Mouse (Mus musculus) liver, embryonic 11.5 days (tissue): ENCODE measurements around the gene Pnliprp2. TPM values are rescaled to one million over a fixed set of nuclear protein-coding genes. Genes with fewer than 3 reads are reported as not detected.

ENCODE experiments used
- ATAC-seq: fragments of 200-750 bp; cut with Nextera tagmentation; replicated peaks from 2 replicates; pipeline ENCODE4 v1.8.0; 2017; ENCODE audit warnings: moderate number of reproducible peaks, mild to moderate bottlenecking, moderate TSS enrichment, moderate library complexity; ENCODE audit not compliant: low FRiP score
- DNase-seq: peaks from one replicate; pipeline ENCODE4 v3.0.0-alpha.2; 2017; ENCODE audit warnings: low spot score
- H3K27ac ChIP-seq: fragments of 300-500 bp; sonication (generic); 2 replicates; pipeline ENCODE4 v1.5.1; 2014; ENCODE audit warnings: mild to moderate bottlenecking, low read depth, low read length, control low read depth
- H3K27me3 ChIP-seq: fragments of 300-500 bp; sonication (generic); replicated peaks from 2 replicates; pipeline ENCODE4 v1.6.1; 2014; ENCODE audit warnings: low read length, mixed read lengths; ENCODE audit not compliant: control insufficient read depth, insufficient read depth
- H3K36me3 ChIP-seq: fragments of 300-500 bp; sonication (generic); 2 replicates; pipeline ENCODE4 v1.6.1; 2014; ENCODE audit warnings: mild to moderate bottlenecking, low read length, moderate library complexity, mixed read lengths; ENCODE audit not compliant: control insufficient read depth, insufficient read depth
- H3K4me1 ChIP-seq: fragments of 300-500 bp; sonication (generic); replicated peaks from 2 replicates; pipeline ENCODE4 v1.6.1; 2014; ENCODE audit warnings: low read length, mixed read lengths; ENCODE audit not compliant: control insufficient read depth, insufficient read depth
- H3K4me2 ChIP-seq: fragments of 300-500 bp; sonication (generic); 2 replicates; pipeline ENCODE4 v1.6.1; 2014; ENCODE audit warnings: mild to moderate bottlenecking, control low read depth, moderate library complexity
- H3K4me3 ChIP-seq: fragments of 300-500 bp; sonication (generic); 2 replicates; pipeline ENCODE4 v1.5.1; 2014; ENCODE audit warnings: low read depth, low read length, control low read depth
- H3K9ac ChIP-seq: fragments of 300-500 bp; sonication (generic); 2 replicates; pipeline ENCODE4 v1.6.1; 2014; ENCODE audit warnings: low read depth, low read length, control low read depth
- H3K9me3 ChIP-seq: fragments of 300-500 bp; sonication (generic); 2 replicates; pipeline ENCODE4 v1.6.1; 2016; ENCODE audit warnings: low read length, inconsistent platforms, mixed read lengths; ENCODE audit not compliant: control insufficient read depth
- WGBS: fragments of 180-500 bp; shearing (Covaris S2); extraction: QIAGEN DNeasy Blood & Tissue Kit; methylation state at CpG from one replicate; pipeline ENCODE4 v1.1.7; 2014; 5-methylcytosine and 5-hydroxymethylcytosine counted together
- polyA plus RNA-seq: library from polyadenylated mRNA; unstranded; fragments of >200 nt; fragmentation: Nextera tagmentation; extraction: Ambion mirVana; gene quantifications from 2 replicates; pipeline ENCODE4 v1.2.1, GENCODE M21; 2014

The Pnliprp2 gene
- polyA plus RNA-seq, 1 experiment from 2014 or later = 5.8 TPM

DNA sequence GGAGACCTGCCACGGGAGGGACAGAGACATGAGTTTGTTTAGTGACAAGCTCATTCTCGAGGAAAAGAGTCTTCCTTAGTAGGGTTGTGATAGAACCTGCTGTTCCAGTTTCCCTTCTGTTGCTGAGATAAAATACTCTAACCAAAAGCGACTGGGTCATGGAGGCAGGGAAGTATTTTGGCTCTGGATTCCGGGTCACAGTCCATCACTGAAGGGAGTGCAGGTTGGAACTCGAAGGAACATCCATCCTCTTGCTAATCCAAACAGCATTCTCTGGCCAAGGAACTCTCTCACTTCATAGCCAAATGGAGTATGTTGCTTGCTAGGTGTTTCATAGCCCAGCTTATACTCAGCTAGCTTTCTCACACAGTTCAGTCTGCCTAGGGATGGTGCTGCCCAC, 16.9 kb downstream of the Pnliprp2 start:
- ATAC-seq (no peak), DNase-seq (no peak)
- no peaks in the 10 kb centered on the region for H3K36me3 ChIP-seq
- no peak overlapping the region for H3K4me3 ChIP-seq
- 69% methylated on average over 5 of the region's 5 CpGs for WGBS
- no peaks in the 10 kb centered on the region for H3K4me1 ChIP-seq
- H3K4me2 ChIP-seq = no peak overlapping the region
- no peaks in the 10 kb centered on the region for H3K9me3 ChIP-seq
- no peak overlapping the region for H3K9ac ChIP-seq
- H3K27me3 ChIP-seq = no peaks in the 10 kb centered on the region
- H3K27ac ChIP-seq = no peak overlapping the region

DNA sequence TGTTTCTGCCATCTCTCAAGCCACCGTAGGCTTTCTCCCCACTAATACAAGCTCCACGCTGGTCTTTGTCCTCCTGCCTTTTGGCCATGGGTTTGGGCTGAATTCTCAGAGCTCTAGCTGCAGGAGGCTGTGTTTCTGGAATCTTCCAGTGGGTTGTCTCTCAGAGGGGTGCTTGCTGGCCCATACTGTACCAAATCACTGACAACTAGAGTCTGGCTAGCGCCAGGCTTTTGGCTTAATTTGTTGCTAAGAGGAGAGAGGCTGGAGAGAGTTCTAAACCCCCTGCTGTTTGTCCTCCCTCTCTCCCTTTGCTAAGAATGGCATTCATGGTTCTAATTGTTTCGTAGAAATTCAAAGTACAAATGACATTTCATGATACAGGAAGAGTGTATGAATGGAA, 22.0 kb downstream of the Pnliprp2 start:
- Histone ChIP-seq H3K36me3 (no peaks in the 10 kb centered on the region), H3K4me1 (no peaks in the 10 kb centered on the region), H3K9ac (no peak overlapping the region), H3K27me3 (no peaks in the 10 kb centered on the region), H3K9me3 (no peaks in the 10 kb centered on the region), H3K27ac (no peak overlapping the region), H3K4me2 (no peak overlapping the region), H3K4me3 (no peak overlapping the region)
- ATAC-seq (no peak), DNase-seq (no peak)
- 64% methylated on average over 4 of the region's 4 CpGs for WGBS

DNA sequence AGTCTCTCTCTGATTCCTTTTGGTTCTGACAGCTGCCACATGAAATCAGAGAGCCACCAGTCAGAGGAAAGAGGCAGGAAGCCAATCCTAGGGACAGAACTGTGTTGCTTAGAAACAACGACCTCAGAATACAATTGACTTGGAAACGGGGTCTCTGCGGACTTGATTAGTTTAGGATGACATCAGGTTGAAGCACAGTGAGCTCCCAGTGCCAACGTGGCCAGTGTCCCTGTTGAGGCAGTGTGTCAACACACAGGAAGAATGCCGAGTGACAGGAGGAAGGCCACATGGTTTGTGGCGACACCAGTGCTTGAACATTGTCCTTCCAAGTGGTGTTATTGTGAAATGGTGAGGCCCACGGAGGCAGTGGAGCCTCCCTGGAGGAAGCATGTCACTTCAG, 24.4 kb downstream of the Pnliprp2 start:
- WGBS = 36% methylated on average over 7 of the region's 7 CpGs
- no peak for ATAC-seq
- no peak overlapping the region for H3K9ac ChIP-seq

DNA sequence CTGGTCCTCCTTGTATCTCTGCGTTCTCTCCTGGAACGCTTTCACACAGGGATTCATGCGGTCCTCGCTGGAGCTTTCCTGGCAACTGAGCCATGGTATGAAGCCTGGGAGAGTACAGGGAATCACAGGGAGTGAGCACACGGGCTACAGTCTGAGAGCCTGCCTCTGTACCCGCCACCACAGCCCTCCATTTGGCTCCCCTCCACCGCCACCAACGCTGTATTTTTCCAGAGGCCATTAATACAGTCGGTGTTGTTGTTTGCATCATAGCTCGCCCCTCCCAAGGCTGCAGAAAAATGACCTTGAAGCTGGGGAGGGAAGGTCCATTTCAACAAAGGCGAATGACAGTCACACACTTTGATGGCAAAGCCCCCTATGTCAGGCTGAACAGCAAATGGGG, 29.7 kb downstream of the Pnliprp2 start:
- Histone ChIP-seq H3K36me3 (no peaks in the 10 kb centered on the region), H3K27ac (no peak overlapping the region), H3K9ac (no peak overlapping the region), H3K4me3 (no peak overlapping the region), H3K4me1 (no peaks in the 10 kb centered on the region), H3K9me3 (no peaks in the 10 kb centered on the region), H3K4me2 (no peak overlapping the region), H3K27me3 (no peaks in the 10 kb centered on the region)
- ATAC-seq = no peak
- DNase-seq = no peak
- WGBS = 79% methylated on average over 11 of the region's 11 CpGs

More for the DNA sequence above, 24.4 kb downstream of the Pnliprp2 start:
- Histone ChIP-seq H3K4me3 (no peak overlapping the region), H3K4me1 (no peaks in the 10 kb centered on the region), H3K4me2 (no peak overlapping the region), H3K27ac (no peak overlapping the region), H3K36me3 (no peaks in the 10 kb centered on the region), H3K9me3 (no peaks in the 10 kb centered on the region), H3K27me3 (no peaks in the 10 kb centered on the region)
- no peak for DNase-seq

DNA sequence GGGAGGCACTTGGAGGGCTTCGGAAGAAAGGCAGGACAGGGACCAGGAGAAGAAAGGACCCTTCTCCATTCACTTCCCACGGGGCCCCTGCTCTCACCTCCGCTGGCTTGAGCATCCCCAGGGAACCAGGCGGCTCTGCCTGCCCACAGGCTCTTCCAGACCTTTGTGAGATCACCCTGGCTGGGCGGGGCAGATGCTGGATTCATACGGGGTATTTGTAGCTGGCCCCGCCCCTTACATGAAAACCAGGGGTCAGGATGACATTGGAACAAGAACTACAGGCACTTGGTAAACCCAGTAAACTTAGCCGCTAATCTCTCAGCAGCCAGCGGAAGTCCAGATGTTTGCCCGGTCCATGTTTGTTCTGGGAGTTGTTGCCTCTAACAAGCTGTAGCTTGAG, 34.8 kb downstream of the Pnliprp2 start, which contains the start of gene 1700019N19Rik:
1700019N19Rik (minus strand) TSS at position 178 of the 400 bp plus-strand sequence.
- H3K9ac ChIP-seq = no peak within 1 kb of the TSS

DNA sequence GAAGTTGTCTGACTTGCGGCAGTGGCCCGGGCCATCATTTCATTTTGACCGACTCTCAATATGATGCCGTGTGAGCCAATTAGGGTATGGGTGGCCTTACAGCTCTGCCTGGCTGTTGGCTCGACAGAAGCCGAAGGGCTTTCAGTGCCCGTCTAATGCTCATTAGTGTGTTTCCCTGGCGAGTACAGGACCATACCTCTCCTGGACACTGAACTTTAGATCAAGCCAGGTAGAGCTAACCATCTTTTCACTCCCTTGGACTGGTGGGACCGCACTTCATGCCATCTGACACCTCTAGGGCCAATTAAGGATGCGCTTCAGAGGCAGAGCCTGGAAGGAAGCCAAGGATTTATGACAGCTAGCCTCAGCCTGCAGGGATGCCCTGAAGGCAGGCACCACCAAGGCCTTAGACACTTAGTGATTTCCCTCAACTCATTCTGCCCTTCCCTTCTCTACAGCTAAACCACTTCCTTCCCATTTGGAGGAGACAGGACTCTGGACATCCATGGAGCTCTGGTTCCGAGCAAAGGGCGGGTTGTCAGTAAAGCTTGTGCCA, 35.7 kb downstream of the Pnliprp2 start:
- ATAC-seq = no peak
- 76% methylated on average over 12 of the region's 12 CpGs for WGBS

More for the DNA sequence above, 34.8 kb downstream of the Pnliprp2 start, which contains the start of gene 1700019N19Rik:
- H3K36me3 ChIP-seq = no peaks in the 10 kb centered on the region
- DNase-seq (no peak), ATAC-seq (no peak)
- H3K4me2 ChIP-seq = no peak within 1 kb of the TSS
- H3K9me3 ChIP-seq = no peaks in the 10 kb centered on the region
- no peak within 1 kb of the TSS for H3K27ac ChIP-seq
- H3K4me1 ChIP-seq = no peaks in the 10 kb centered on the region
- WGBS = 48% methylated on average over 10 of the region's 10 CpGs
- no peaks in the 10 kb centered on the region for H3K27me3 ChIP-seq
- H3K4me3 ChIP-seq = no peak within 1 kb of the TSS

DNA sequence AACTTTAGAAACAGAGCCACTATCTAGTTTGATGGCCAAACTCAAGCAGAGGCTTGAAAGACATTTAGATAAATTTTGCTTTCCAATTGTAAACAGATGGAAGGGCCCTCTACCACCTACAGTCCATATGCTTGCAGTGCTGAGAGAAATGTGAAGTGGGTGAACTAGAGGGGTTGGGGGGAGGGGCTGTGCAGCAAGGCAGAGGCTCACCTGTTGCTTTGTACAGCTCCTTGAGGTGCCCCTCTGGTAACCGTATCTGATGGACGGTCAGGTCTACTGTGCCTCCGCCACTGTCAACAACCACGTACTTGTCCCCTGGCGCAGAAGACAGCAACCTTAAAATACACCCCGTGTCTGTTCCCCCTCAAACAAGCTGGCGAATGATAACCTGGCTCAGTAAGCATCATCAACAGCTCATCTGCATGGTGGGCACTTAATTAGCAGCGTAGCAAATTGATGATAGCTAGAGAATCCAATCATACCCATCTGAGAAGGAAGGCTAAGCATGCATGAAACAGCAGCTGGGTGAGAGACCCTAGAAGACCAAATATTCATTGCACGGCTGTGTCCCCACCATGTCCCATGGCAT, 45.8 kb downstream of the Pnliprp2 start:
- WGBS = 83% methylated on average over 9 of the region's 9 CpGs
- Histone ChIP-seq H3K27me3 (no peaks in the 10 kb centered on the region), H3K27ac (no peak overlapping the region), H3K9me3 (no peaks in the 10 kb centered on the region), H3K4me2 (no peak overlapping the region), H3K36me3 (no peaks in the 10 kb centered on the region), H3K4me1 (no peaks in the 10 kb centered on the region), H3K4me3 (no peak overlapping the region), H3K9ac (no peak overlapping the region)
- no peak for ATAC-seq
- DNase-seq = no peak

More for the DNA sequence above, 35.7 kb downstream of the Pnliprp2 start:
- Histone ChIP-seq H3K27ac (no peak overlapping the region), H3K4me3 (no peak overlapping the region), H3K4me1 (no peaks in the 10 kb centered on the region), H3K36me3 (no peaks in the 10 kb centered on the region), H3K27me3 (no peaks in the 10 kb centered on the region), H3K9ac (no peak overlapping the region), H3K4me2 (no peak overlapping the region), H3K9me3 (no peaks in the 10 kb centered on the region)
- DNase-seq = no peak

DNA sequence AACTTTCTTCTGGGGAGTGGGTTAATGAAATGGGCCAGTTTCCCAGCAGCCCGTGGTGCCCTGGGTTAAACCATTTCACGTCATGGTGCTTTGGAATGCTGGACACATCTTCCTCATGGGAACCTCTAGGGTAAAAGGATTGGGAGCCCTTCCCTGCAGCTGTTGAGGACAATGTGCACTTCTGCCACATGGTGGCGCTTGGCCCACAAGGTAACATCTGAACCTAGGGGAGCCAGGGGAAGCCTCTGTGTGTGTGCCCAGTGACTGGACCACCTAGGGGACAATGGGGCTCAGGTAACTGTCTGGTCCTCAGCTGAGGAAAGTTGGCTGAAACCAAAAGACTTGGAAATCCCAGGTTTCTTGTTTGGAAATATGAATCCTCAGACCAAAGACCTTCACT, 46.8 kb downstream of the Pnliprp2 start:
- no peak overlapping the region for H3K4me3 ChIP-seq
- DNase-seq (no peak), ATAC-seq (0 out of 2 replicates have a peak, but pooled peaks have one; percentile 62)
- H3K9ac ChIP-seq = no peak overlapping the region
- H3K9me3 ChIP-seq = no peaks in the 10 kb centered on the region
- no peaks in the 10 kb centered on the region for H3K4me1 ChIP-seq
- H3K27me3 ChIP-seq = no peaks in the 10 kb centered on the region
- WGBS = 5% methylated on average over 3 of the region's 3 CpGs
- no peaks in the 10 kb centered on the region for H3K36me3 ChIP-seq
- H3K4me2 ChIP-seq = no peak overlapping the region
- H3K27ac ChIP-seq = no peak overlapping the region

DNA sequence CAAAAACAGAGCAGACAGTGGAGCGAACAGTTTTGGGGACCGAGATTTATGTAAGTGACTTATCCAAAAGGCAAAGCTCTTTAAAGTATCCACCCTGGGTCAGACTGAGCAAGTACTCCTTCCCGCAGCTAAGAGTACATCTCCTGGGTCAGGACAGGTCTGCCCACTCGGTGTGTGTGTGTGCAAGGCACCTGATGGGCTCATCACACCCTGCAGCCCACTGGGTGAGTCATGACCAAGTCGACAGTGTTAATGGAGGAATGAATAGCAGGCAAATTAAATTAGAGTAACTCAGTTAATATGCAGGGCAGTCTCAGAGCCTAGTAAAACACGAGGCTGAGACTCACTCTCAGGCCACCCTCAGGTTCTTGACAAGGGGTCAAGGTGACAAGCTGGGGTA, 49.3 kb downstream of the Pnliprp2 start:
- 76% methylated on average over 6 of the region's 6 CpGs for WGBS
- no peak for ATAC-seq
- H3K27me3 ChIP-seq = no peaks in the 10 kb centered on the region

More for the DNA sequence above, 49.3 kb downstream of the Pnliprp2 start:
- no peak overlapping the region for H3K4me2 ChIP-seq
- no peak overlapping the region for H3K9ac ChIP-seq
- no peaks in the 10 kb centered on the region for H3K36me3 ChIP-seq
- DNase-seq = no peak
- no peak overlapping the region for H3K27ac ChIP-seq
- no peak overlapping the region for H3K4me3 ChIP-seq
- no peaks in the 10 kb centered on the region for H3K9me3 ChIP-seq
- no peaks in the 10 kb centered on the region for H3K4me1 ChIP-seq
